Mouse (Mus musculus): Measurements from ENCODE around the gene Nfix.

DNA sequence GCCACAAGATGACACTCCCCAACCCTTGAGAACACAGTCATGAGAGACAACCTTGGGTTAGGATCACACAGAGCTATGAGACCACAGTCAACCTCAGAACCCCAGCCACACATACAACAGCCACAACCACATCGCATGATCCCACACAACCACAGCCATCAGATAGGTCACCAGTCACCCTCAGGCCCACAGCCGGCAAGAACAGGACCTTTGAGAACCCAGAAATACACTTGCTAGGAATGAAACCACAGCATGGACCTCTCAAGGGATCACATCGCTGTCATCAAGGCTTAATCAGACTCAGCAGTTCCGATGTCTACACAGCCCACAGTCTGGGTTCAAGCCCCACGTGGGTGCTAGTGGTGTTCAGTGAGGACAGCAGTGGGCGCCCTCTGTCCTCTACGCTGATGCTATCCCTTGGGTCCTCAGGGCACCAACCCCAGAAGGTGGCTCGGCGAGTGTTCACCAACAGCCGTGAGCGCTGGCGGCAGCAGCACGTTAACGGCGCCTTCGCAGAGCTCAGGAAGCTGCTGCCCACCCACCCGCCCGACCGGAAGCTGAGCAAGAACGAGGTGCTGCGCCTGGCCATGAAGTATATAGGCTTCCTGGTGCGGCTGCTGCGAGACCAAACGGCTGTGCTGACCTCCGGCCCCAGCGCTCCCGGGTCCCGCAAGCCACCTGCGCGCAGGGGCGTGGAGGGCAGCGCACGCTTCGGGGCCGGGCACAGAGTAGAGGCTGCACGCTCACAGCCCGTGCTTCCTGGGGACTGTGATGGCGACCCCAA, 96.5 kb downstream of the Nfix start:
- TF ChIP-seq CTCF (conservative IDR thresholded peaks at IDR 0.05; ENCODE audit: low read length), result no peak
- TF ChIP-seq NANOG (IDR thresholded peaks at IDR 0.05; ENCODE audit: borderline replicate concordance, low read length), result no peak
